Mouse (Mus musculus) lung, postnatal 0 days (tissue): ENCODE results near the gene Naxd. TPM values are rescaled to one million over a fixed set of nuclear protein-coding genes. Genes with fewer than 3 reads are reported as not detected.

Source experiments
- ATAC-seq: fragments of 200-750 bp; cut with Nextera tagmentation; 2 replicates; pipeline ENCODE4 v1.8.0; 2017; ENCODE audit warnings: moderate library complexity
- DNase-seq: peaks from one replicate; pipeline ENCODE4 v3.0.0-alpha.2; 2016; ENCODE audit warnings: low spot score
- H3K27ac ChIP-seq: fragments of 300-500 bp; sonication (generic); 2 replicates; pipeline ENCODE4 v1.5.1; 2014; ENCODE audit warnings: antibody characterized with exemption, mild to moderate bottlenecking, low read length, mixed read lengths
- H3K27me3 ChIP-seq: fragments of 300-500 bp; sonication (generic); replicated peaks from 2 replicates; pipeline ENCODE4 v1.6.1; 2014; ENCODE audit warnings: low read length, mixed read lengths; ENCODE audit not compliant: insufficient read depth
- H3K36me3 ChIP-seq: fragments of 300-500 bp; sonication (generic); 2 replicates; pipeline ENCODE4 v1.6.1; 2014; ENCODE audit warnings: low read length, mixed read lengths; ENCODE audit not compliant: insufficient read depth
- H3K4me1 ChIP-seq: fragments of 300-500 bp; sonication (generic); 2 replicates; pipeline ENCODE4 v1.6.1; 2014; ENCODE audit warnings: antibody characterized with exemption, low read depth, low read length, mixed read lengths; ENCODE audit not compliant: insufficient read depth
- H3K4me2 ChIP-seq: fragments of 300-500 bp; sonication (generic); replicated peaks from 2 replicates; pipeline ENCODE4 v1.6.1; 2014; ENCODE audit warnings: low read depth, mild to moderate bottlenecking, low read length, moderate library complexity, mixed read lengths
- H3K4me3 ChIP-seq: fragments of 300-500 bp; sonication (generic); 2 replicates; pipeline ENCODE4 v1.5.1; 2014; ENCODE audit warnings: low read depth, low read length
- H3K9ac ChIP-seq: fragments of 300-500 bp; sonication (generic); replicated peaks from 2 replicates; pipeline ENCODE4 v1.6.1; 2014; ENCODE audit warnings: low read depth, mild to moderate bottlenecking
- H3K9me3 ChIP-seq: fragments of 300-500 bp; sonication (generic); 2 replicates; pipeline ENCODE4 v1.6.1; 2016; ENCODE audit warnings: low read length, mixed read lengths
- CTCF ChIP-seq: IDR thresholded peaks from 2 replicates; pipeline ENCODE4 v1.5.1; 2016; ENCODE audit warnings: antibody characterized with exemption, mild to moderate bottlenecking
- EP300 ChIP-seq: IDR thresholded peaks from 2 replicates; pipeline ENCODE4 v1.6.1; 2016; ENCODE audit warnings: antibody characterized with exemption, mild to moderate bottlenecking, control low read depth
- WGBS: fragments of 180-500 bp; shearing (Covaris S2); extraction: QIAGEN DNeasy Blood & Tissue Kit; methylation state at CpG from one replicate; pipeline ENCODE4 v1.1.7; 2014; 5-methylcytosine and 5-hydroxymethylcytosine counted together
- polyA plus RNA-seq: library from polyadenylated mRNA; unstranded; fragments of >200 nt; fragmentation: Nextera tagmentation; extraction: Ambion mirVana; gene quantifications from 2 replicates; pipeline ENCODE4 v1.2.1, GENCODE M21; 2015

Gene Naxd
- 201 and 223 TPM in 2 replicates for polyA plus RNA-seq

DNA sequence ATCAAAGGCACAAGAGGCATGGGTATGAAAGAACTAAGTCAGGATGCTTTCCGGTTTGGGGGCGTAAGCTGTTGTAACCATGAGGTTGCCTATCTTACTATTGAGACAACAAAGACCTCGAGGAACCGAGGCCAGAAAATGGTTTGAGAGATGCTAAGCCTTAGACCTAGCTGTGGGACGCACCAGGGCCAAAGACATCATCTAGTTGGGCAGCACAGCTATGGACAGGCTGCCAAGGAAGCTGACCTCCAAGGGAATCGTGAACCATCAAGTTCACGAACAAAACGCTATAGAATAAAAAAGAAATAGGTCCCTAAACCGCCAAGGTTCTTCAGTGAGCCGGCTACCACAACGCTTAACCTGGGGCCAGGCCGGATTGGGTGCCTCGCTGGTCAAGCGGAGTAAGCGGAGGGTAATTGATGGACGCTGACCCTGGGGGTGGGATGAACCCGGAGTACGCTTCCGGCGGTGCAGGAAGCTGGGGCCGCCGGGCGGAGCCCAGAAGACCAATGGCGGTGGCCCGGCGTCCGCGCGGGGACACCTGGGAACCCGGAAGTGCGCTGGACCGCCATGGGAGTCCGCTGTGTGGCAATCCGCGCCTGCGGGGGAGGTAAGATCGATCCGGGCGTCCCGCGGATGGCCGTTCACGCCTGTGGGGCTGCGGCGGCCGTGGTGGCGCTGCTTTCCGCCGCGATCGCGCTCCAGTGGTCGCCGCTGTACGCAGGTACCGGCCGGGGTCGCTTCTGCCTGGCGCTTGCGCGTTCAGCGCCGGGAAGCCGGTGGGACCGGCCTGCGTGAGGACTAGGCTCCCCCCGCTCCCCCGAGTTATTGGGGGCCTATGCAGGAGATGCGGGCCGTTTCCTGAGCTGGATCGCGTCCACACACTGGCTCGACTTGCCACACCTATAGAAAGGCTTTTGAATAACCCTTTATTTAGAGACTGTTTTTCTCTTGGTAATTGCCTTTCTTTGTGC is at the start of gene Naxd:
TSS of gene Naxd (plus strand) at position 490 of the 974 bp plus-strand sequence.
- H3K9ac ChIP-seq = peak within 1 kb of the TSS; percentile 79
- ATAC-seq (peak; percentile 98), DNase-seq (peak; percentile 97)
- no peaks in the 10 kb centered on the region for H3K27me3 ChIP-seq
- H3K4me1 ChIP-seq = peaks cover 7% of the 10 kb centered on the region; the same call in 1 of the 2 replicates
- TF ChIP-seq CTCF (no peak), EP300 (peak; percentile 20; the same call in 1 of the 2 replicates)
- peak within 1 kb of the TSS; percentile 87 for H3K27ac ChIP-seq
- peak within 1 kb of the TSS; percentile 79 for H3K4me3 ChIP-seq
- 6% methylated on average over 66 of the region's 73 CpGs for WGBS
- peak within 1 kb of the TSS; percentile 61 for H3K4me2 ChIP-seq
- no peaks in the 10 kb centered on the region for H3K36me3 ChIP-seq
- H3K9me3 ChIP-seq = no peaks in the 10 kb centered on the region

DNA sequence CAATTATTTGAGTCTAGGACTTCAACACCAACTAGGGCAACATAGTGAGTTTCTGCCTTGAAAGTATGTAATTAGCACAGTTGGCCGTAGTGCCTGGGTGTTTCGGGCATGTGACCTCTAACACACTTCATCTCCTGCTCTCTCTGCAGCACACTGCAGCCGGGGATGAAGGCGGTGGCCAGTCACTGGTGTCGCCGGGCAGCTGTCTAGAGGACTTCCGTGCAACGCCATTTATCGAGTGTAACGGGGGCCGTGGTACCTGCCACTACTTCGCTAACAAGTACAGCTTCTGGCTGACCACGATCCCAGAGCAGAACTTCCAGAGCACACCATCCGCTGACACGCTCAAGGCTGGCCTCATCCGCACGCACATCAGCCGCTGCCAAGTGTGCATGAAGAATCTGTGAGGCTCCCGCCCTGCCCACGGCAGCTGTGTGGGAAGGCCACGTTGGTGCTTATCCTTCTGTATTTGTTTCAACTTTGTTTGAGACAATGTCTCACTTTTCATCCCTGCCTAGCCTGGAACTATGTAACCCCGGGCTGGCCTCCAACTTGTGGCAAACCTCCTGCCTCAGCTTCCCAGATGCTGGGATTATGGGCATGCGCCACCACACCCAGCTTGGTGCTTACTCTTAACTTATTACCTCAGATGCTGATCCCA is 49.3 kb upstream of the Naxd start:
- peaks cover 49% of the 10 kb centered on the region for H3K36me3 ChIP-seq
- H3K9me3 ChIP-seq = no peaks in the 10 kb centered on the region
- H3K4me1 ChIP-seq = peaks cover 4% of the 10 kb centered on the region; the same call in 1 of the 2 replicates
- no peak overlapping the region for H3K4me3 ChIP-seq
- no peak for ATAC-seq
- no peak overlapping the region for H3K4me2 ChIP-seq
- TF ChIP-seq EP300 (no peak), CTCF (no peak)
- 90% methylated on average over 23 of the region's 23 CpGs for WGBS
- H3K27ac ChIP-seq = no peak overlapping the region
- H3K27me3 ChIP-seq = no peaks in the 10 kb centered on the region
- H3K9ac ChIP-seq = no peak overlapping the region
- DNase-seq = no peak

DNA sequence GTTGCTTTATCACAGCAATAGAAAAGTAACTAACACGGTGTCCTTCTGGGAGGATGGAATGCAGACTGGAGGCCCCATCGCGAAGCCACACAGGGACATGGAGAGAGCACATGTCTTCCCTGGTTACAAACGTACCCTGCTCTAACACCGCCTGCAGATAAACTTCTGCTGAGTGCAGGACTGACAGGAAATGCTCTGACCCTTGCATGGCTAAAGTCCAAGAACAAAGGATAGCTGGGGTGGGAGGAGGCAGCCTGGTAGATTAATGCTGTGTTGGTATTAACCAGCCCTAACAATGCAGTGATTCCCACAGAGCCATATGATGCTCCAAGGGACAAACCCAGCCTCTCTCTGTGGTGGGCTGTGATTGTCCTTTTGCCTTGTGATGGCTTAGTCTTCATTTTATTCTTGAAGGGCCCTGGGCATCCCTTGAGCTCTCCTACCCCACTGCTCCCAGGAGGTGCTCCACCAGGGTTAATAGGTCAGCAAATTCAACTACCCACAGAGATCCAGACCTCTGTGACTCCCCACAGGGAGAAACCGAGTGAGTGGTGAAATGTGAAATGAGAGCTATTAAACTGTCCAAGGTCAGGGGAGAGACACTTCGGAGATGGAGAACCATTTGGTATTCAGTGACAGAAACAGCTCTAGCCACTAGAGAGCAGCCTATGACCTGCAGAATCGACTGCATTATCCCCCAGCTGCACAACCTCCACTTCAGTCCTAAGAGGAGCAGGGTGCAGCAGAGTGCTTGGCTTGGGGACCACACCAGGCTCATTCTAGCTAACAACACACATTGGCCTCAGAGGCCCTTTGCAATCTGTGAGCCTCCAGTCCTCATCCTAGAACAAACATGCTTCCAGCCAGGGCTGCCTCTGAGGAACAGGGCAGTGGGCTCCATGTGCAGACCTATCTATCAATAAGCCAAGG is 46.9 kb upstream of the Naxd start:
- Histone ChIP-seq H3K4me2 (no peak overlapping the region), H3K4me3 (no peak overlapping the region), H3K27ac (no peak overlapping the region), H3K9ac (no peak overlapping the region), H3K27me3 (no peaks in the 10 kb centered on the region), H3K4me1 (peaks cover 4% of the 10 kb centered on the region; the same call in 1 of the 2 replicates), H3K9me3 (no peaks in the 10 kb centered on the region), H3K36me3 (peaks cover 27% of the 10 kb centered on the region; the same call in 1 of the 2 replicates)
- 15% methylated on average over 8 of the region's 8 CpGs for WGBS
- DNase-seq (peak; percentile 80), ATAC-seq (peak; percentile 72)
- TF ChIP-seq CTCF (peak; percentile 83), EP300 (no peak)

DNA sequence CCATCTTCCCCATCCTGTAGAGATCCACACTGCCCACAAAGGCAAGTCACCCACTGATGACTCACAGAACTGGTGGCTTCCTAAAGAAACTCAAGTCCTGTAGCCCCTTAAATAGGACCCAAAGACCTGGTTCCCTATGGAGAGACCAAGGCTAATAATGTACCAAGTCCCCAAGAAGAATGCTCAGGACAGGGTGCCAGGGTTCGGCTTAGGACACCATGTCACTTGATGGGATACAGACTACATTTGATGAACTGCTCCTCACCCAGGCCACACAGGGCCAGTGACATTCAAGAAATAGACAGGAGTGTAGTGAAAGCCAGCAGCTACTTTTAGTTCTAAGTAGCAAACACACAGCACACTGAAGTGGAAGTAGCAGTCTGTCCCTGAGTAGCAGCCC is 45.2 kb upstream of the Naxd start:
- no peak for ATAC-seq
- H3K27me3 ChIP-seq = no peaks in the 10 kb centered on the region

DNA sequence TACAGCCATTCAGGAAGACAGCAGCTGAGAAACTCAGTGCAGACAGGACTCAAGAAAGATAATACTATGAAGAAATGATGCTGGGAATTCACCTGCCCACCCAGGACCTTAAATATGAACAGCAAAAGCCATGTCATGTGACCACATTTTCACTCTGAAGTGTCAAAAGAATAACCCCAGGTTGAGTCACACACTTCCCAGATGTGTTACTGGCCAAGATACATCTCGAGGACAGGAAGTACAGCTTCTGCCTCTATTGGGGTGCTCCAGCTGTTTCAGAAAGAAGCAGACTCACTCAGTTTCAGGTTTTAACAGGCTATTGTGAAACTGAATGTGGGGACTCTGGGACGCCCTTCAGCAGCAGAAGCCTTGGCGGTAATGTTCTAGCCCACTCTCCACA is 44.7 kb upstream of the Naxd start:
- Histone ChIP-seq H3K4me2 (no peak overlapping the region), H3K27ac (no peak overlapping the region), H3K36me3 (peaks cover 10% of the 10 kb centered on the region; the same call in 1 of the 2 replicates), H3K9me3 (no peaks in the 10 kb centered on the region), H3K4me1 (peaks cover 6% of the 10 kb centered on the region; the same call in 1 of the 2 replicates), H3K9ac (no peak overlapping the region), H3K27me3 (no peaks in the 10 kb centered on the region), H3K4me3 (no peak overlapping the region)
- no peak for DNase-seq
- peak; percentile 28; the same call in 1 of the 2 replicates for TF ChIP-seq EP300
- TF ChIP-seq CTCF = no peak
- 58% methylated on average over 3 of the region's 3 CpGs for WGBS
- 0 out of 2 replicates have a peak, but pooled peaks have one; percentile 11 for ATAC-seq

More for the DNA sequence above, 45.2 kb upstream of the Naxd start:
- WGBS = 96% methylated on average over 1 of the region's 1 CpGs
- no peak overlapping the region for H3K4me3 ChIP-seq
- no peak for TF ChIP-seq EP300
- TF ChIP-seq CTCF = no peak
- DNase-seq = no peak
- no peak overlapping the region for H3K27ac ChIP-seq
- peaks cover 12% of the 10 kb centered on the region; the same call in 1 of the 2 replicates for H3K36me3 ChIP-seq
- H3K9ac ChIP-seq = no peak overlapping the region
- peaks cover 4% of the 10 kb centered on the region; the same call in 1 of the 2 replicates for H3K4me1 ChIP-seq
- no peaks in the 10 kb centered on the region for H3K9me3 ChIP-seq
- no peak overlapping the region for H3K4me2 ChIP-seq
